Mouse (Mus musculus): ENCODE results near the gene Slc26a5. TPM values are rescaled to one million over a fixed set of nuclear protein-coding genes. Genes with fewer than 3 reads are reported as not detected.

The Slc26a5 gene
- 0.27 and 0.46 TPM in 2 replicates for polyA plus RNA-seq (2015; fragmentation: Nextera tagmentation; extraction: Ambion mirVana)

DNA sequence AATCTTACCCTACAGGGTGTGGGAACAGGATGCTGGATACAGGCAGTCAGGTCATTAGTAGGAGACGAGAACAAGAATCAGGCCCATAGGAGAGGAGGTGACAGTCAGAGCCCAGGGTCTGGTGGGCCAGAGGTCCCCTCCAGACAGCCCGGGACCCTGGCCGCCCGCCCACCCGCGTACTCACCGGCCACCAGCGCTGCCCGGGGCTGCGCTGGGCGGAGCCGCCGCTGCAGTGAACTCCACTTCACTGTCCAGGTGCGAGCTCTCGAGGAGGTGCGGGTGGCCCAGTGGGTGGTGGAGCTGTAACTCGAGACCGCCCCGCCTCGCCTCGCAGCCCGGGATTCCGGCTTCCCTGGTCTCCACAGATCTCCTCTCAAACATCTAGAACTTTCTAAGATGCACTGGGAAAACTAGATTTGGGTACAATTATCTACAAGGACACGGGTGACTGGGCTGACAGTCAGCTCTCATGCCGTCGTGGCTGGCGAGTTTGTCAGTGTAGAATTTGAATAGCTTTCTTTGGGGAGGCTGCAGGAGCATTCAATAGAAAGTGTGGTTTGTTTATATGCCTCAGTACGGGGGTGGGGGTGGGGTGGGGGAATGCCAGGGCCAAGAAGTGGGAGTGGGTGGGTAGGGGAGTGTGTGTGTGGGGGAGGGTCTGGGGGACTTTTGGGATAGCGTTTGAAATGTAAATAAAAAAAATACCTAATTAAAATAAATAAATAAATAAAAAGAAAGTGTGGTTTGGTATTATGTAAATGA lies at the start of gene Slc26a5:
Gene Slc26a5 (minus strand): TSS at position 259 of the 762 bp plus-strand sequence.

GRCm38 (mm10) chr5:21785053-21785452 lies 80.4 kb downstream of the Slc26a5 start, which contains the start of the genes Dnajc2 and Psmc2:
Gene Dnajc2 (minus strand): TSS chr5:21785251.
Gene Psmc2 (plus strand): TSS chr5:21785283.

Other genes starting within 250 kb of the Slc26a5 start
- 0.19 and 0.53 TPM in 2 replicates for gene Fbxl13, start 220.0 kb downstream of the Slc26a5 start, polyA plus RNA-seq (2015; fragmentation: Nextera tagmentation; extraction: Ambion mirVana)
- 25.5 and 27.8 TPM in 2 replicates for gene Armc10, start 219.8 kb downstream of the Slc26a5 start, polyA plus RNA-seq (2015; fragmentation: Nextera tagmentation; extraction: Ambion mirVana)
- gene Napepld, start 164.2 kb downstream of the Slc26a5 start, polyA plus RNA-seq (2015; fragmentation: Nextera tagmentation; extraction: Ambion mirVana), result 2.0 and 2.3 TPM in 2 replicates
- 67.9 and 68.3 TPM in 2 replicates for gene Pmpcb, start 128.5 kb downstream of the Slc26a5 start, polyA plus RNA-seq (2015; fragmentation: Nextera tagmentation; extraction: Ambion mirVana)
- gene Dnajc2, start 80.4 kb downstream of the Slc26a5 start, polyA plus RNA-seq (2015; fragmentation: Nextera tagmentation; extraction: Ambion mirVana), result 66.4 and 71.3 TPM in 2 replicates
- gene Psmc2, start 80.3 kb downstream of the Slc26a5 start, polyA plus RNA-seq (2015; fragmentation: Nextera tagmentation; extraction: Ambion mirVana), result 166 and 173 TPM in 2 replicates

Measured in neural tube, postnatal 0 days (tissue).